Mouse (Mus musculus): ENCODE measurements around the gene Gp1bb.

Gp1bb gene

DNA sequence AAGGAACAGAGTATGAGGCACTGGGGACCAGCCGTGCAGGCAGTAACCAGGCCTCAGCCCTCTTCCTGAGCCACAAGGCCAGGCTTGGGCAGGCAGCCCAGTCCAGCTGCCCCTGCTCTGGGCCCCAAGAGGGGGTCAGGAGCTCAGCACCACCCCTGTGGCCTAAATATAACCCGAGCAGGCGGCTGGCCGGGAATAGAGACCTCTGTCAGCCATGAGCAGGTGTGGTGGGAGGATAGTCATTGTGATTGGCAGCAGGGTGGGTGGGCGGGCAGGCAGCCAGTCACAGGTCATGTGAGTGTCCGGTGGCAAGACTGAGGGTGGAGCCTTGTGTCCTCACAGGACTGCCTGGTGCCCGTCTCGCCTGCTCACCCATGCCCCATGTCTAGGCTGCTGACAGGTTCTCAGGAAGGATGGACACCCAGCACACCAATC lies 17.9 kb downstream of the Gp1bb start:
- no peak for DNase-seq (ENCODE audit: low read depth, low spot score)

DNA sequence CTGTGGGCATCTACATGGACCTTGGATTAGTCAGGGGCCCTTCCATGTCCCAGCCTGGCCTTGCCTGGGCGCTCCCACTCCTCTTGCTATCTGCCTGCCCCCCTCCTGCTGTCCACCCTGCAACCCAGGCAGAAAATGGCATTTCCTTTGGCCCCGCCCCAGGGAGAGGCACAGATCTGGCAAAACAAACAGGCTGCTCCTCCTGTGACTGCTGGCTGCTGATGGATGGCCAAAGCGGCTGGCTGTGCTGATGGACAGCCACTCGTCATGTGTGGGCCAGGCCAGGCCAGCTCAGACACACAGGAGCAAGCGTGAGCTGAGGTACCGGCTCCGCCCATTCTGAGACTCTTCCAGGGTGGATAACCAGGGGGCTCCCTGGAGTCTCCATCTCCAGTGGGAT lies 20.8 kb downstream of the Gp1bb start:
- no peak for DNase-seq (ENCODE audit: low read depth, low spot score)

DNA sequence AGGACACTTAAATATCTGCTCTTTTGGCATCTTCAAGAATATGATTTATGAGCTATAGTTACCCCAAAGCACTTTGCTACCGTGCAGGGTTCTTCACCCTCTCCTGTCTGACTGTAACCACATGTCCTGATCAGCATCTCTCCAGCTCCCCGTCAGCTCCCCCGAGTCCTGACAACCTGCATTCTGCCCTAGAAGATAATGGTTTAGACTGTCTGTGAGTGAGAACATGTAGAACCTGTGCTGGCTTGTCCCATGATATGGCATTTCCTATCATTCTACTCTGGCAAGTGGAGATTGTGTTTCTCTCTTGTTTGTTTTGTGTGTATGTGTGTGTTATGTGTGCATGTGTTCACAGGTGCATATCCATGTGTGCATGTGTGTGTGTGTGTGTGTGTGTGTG lies 24.2 kb downstream of the Gp1bb start:
- DNase-seq (ENCODE audit: low read depth, low spot score): no peak

DNA sequence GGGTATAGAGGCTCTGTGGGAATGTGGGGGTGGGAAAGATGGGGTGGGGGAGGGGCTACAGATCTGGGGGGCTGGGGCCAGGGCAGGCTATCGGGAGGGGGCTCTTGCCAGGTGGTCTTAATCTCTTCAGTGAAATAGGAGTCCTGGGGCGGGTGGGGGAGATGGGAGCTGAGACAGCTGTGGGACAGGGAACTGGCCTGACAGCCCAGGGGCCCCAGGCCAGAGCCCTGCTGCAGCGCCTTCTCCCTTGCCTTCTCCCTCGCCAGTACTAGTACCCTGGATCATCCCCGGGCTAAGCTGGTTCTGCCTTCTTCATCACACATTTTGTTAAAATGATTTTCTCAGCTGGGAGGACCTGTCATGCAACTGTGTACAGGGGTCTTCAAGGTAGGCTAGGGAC lies 25.9 kb downstream of the Gp1bb start:
- no peak for DNase-seq (ENCODE audit: low read depth, low spot score)

DNA sequence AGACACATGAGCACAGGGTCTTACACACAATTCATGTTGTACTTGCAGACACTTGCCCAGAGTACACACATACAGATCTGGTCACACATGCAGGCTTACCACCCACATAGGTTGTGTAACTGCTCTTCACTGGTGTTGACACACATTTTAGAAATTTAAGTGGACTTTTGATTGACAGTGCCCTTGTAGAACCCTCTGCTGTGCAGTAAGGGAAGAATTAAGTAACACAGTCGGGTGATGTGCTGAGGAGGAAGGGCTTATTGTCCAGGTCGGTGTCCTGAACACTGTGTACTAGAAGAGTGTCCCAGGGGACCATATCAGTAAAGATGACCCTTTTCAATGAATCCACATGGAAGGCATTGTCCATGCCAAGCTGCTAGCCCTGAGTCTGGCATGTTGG lies 28.3 kb downstream of the Gp1bb start:
- no peak for DNase-seq (ENCODE audit: low read depth, low spot score)

DNA sequence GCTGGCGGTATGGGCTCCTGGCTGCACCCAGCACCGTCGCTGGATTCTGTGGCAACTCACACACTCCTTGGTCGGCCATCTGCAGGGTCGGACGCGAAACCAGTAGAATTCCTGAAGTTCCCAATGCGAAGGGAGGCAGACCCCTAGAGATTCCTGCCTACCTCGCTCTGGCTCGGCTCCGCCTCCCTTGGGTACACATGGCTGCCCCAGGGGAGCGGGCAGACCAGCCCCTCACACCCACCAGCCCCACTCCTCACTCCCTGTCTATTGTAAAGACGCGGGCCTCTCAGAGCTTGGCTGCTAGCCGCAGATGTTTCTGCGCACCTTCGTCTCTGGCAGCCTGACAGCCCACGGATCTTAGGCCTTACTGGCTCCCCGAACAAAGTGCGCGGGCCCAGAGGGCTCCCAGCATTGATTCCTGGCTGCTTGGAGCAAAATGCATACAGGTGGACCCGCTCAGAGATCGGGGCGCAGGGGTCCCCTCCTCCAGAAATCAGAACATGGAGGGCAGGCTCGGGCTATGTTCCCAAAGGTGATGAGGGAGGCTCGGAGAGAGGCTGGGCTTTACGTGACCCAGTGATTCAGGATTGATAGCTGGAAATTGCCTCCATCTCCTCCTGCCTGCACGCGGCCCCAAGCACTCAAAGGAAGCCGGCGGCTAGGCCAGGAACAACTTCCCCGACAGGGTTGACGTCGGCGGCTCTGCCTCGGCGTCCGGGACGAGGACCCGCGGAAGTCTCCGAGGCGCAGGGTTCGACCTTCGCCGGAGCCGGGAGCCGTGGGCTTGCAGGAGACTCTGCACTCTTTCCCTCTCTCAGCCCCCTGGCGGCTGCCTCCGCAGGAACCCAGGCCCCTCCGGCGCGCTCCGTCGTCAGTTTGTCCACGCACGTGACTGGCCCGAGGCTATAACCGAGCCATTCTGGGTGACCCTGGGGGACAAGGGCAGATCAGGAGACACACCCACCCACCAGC lies 30.9 kb downstream of the Gp1bb start:
- no peak for DNase-seq (ENCODE audit: low read depth, low spot score)

DNA sequence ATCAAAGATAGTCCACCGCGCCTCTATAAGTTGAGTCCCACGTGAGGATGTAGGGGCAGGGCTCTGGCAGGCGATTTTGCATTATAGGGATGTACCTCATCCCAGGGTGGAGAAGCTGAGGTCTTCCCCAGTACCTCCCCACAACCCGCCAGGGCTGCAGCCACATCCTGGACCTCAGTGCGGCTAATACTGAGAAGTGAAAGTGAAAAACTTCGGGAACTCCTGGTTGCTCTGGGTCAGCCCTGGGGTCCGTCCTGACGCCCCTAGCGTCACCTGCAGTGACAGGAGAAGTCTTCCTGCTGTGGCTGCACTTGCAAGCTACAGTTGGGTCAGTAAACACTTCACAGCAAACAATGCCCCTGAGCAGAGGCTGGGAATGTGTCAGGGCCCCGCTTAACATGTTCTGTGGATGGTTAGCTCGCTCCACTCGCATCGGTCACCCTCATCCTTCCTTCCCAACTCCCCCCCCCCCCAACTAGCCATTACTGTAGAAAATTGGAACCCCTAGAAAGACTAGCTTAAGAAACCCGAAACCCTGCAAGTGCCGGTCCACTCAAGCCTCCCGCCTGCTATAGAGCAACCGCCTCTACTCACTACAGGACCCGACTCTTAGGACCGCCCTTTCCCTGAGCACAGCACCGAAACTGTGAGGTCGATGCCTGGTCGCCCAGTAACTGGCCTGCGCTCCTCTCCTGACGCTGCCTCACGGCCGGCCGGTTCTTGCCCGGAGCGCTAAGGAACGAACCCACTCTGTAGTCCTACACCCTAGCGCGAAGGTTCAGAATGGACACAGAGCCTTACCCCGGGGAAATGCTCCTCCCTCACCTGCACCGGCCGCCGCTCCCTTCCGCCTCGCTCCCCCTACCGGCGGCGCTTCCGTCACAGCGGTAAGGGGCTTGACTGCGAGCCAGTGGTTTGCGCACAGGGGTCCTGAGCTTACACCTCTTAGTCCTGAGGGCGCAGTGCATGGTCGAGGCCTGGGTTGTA lies 32.1 kb downstream of the Gp1bb start, which contains the start of gene Tbx1:
Tbx1 (minus strand) TSS at position 868 of the 987 bp plus-strand sequence.
- DNase-seq (ENCODE audit: low read depth, low spot score): no peak

DNA sequence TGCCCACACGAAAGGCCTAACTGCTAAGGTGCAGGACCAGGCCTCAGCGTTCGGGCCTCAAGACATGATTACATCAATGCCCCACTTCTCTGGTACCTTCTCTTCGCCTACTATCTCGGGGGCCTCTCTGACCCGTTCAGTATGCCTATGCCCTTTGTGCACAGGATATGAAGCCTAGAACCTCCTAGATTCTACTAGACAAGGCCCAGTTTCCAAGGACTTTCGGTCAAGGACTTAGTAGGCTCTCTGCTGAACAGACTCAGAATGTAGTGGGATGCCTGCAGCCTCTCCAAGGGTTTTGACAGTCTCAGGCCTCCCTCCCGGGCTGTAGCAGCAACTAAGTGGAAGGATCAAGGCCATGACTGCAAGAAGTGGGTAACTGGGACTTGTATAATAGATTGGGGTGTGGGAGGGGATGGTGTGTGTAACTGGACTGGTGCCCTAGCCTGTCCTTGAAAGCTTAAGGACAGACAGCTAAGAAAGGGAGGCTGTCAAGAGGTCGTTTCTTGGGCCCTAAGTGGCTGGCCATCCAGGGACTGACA lies 33.1 kb downstream of the Gp1bb start:
- DNase-seq (ENCODE audit: low read depth, low spot score): no peak

DNA sequence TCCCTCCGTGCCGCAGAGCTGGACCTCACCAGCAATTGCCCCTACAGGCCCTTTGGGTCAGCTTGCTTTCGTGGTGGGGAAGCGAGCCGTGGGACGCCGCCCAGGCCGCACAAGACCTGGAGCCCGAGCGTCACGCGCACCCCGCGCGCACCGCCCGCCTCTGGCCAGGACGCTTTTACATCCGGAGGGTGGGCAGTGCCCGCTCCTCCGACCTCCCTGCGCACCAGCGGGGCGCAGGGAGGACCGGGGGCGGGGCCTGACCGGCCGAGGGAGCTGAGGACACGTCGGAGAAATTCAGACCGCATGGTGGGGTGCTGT lies 33.5 kb downstream of the Gp1bb start:
- DNase-seq (ENCODE audit: low read depth, low spot score): no peak

DNA sequence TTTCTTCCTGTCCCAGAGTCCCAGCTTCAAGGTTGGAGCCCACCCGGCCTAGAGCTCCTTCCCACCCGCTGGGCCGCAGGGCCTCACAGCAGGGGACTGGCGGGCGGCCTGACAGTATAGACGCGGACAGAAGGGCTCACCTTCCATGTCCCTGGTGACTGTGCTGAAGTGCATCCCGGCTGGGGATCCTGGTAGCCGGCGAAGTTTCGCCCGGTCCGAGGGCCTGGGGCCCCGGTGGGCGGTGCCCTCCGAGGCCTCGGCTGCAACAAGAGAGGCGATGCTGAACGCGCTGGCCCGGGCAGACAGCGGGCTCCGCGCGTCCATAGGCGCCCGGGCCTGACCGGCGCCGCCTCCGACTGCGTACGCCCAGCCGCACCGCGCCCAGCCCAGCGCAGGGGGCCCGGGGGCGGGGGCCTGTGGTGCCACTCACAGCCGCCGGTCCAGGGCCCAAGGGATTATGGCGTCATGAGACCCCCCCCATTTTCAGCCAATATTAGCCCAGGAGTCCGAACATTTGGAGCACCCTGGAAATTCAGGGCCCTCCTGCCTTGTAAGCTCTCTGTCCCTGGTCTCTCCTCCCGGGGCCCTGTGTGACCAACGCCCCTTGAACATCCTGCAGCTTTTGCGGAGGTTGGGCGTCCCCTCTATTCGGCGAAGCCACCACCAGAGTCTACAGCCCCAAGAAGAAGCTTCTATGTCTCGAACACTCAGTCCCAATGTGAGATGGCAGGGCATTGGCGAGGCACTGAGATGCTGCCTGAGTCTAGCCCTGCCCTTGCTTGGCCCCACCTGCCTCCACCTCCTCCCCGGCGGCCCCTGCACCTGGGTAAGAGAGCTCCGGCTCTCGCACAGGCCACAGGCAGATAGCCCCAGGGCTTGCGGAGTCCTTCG lies 34.1 kb downstream of the Gp1bb start:
- no peak for DNase-seq (ENCODE audit: low read depth, low spot score)

DNA sequence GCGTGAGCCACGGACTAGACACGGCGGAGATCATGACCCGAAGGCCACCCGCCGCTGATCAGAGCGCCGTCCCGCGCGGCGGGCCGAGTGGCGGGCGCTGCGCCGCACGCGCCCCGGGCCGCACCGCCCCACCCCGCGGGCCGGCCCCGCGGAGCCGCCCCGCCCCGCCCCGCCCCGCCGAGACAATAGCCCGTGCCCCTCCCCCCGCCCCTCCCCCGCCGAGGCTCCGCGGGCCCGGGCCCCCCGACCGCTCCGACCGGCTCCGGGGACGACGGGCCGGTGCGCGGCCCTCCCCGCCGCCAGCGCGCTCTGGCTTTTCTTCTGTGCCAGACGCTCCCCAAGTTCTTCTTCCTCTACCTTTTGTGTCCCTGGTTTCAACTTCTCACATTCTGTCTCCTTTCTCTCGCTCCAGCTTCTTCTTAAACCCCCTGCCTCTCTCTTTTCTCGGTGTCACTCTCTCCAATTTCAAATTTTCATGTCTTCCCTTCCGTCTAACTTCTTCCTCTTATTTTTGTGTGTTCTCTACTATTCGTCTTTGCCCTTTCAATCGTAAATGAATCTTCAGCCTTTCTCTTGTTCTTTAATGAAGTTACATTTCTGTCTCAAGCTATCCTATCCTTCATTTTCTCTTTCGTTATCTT lies 35.2 kb downstream of the Gp1bb start:
- DNase-seq (ENCODE audit: low read depth, low spot score): no peak

DNA sequence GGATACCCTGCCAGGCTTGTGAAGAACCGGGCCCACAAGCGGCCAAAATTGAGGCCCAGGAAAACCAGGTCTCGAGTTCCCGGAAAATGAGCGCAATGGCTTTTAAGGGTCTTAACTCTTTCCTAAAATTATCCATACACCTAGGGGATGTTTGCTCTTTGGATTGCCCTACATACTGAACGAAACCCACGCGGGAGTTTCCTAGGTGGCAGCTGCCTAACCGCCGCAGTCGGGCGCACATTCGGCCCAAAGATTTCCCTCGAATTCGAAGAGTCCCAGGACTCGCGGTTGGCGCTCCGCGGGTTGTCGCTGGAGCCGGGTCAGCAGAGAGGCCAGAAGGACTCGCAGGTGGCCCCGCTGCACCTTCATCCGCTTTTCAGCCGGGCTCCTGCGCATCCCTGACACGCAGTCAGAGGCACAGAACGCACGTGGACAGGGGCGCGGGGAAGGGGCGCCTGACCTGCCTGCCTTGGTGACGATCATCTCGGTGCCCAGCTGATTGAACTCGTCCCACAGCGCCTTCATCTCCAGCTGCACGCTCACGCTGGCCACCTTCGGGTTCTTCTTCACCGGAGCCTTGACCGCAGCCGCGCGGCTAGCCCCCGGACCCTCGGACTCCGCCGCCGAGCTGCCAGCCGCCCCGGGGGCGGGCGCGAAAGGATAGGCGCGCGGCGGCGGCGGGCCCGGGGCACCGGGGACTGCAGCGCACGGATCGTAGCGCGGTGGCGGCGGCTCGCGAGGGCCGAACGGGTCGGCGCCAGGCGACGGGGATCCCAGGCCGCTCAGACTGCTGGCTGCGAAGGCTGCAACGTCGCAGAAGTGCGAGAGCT lies 35.9 kb downstream of the Gp1bb start:
- DNase-seq (ENCODE audit: low read depth, low spot score): no peak

DNA sequence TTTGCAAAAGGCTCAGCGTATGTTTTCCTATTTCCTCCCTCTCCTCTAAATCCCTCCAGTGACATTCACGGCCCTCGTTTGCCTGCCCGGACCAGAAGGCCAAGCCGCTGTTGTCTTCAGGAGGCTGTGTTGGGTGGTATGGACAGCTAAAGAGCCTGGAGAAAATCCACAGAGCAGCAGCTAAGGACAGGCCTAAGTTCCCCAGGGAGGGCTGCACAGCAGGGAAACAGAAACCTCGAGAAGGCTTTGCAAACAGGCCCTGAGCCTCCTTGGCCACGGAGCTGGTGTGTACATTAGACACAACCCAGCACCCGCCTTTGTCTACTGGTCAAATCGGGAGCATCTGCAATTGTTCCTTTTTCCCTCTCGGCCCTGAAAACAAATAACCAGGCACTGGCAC lies 36.5 kb downstream of the Gp1bb start:
- DNase-seq (ENCODE audit: low read depth, low spot score): no peak

DNA sequence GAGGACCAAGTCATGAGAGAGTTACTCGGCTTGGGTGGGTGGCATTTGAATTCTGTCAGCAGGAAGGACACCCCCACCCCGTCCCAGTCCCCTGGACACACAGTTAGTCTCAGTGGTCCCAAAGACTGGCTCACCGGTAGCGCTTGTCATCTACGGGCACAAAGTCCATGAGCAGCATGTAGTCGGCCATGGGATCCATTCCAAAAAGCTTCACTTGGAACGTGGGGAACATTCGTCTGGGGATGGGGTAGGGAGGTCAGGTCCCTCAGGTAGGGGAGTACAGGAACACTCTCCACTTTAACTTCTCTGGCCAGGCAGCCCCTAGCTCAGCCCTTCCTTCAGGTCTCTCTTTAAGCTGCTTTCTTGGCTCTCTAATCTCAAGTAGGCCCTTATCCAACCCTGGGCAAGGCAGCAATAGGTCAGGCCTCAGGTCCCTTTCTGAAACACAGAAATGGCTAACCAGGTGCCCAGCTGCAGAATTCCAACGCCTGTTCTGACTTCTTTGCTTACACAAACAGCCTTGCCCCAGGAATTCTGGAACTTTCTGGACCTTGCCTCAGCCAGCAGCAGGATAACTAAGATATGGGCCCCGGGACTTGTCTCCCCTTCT lies 37.2 kb downstream of the Gp1bb start:
- no peak for DNase-seq (ENCODE audit: low read depth, low spot score)

DNA sequence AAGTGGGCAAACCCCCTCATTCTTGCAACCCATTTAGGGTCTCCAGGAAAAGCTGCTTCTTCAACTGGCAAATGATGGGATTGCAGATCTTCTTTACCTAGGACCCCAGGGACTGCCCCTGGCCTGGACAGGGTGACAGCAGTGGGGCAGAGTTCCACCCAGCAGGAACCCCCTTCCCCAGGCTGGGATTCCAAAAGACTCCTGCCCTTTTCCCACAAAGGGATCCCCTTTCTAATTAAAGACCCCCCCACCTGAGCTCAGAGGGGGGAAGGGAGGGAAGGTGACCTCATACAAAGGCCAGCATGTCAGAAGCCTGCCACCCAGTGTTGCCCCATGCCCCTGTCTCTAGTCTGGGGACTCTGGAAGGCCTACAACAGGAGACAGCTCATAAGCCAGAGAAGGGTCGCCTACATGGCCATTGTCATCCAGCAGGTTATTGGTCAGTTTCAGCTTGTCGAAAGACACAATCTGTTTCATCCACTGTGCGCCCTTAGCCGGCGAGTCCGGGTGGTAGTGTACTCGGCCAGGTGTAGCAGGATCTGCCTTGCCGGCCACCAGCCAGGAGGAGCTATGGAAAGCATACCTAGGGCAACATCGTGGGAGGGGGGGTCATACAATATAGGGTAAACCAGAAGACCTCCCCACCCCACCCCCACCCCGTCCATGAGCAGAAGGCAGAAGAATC lies 38.4 kb downstream of the Gp1bb start:
- no peak for DNase-seq (ENCODE audit: low read depth, low spot score)

DNA sequence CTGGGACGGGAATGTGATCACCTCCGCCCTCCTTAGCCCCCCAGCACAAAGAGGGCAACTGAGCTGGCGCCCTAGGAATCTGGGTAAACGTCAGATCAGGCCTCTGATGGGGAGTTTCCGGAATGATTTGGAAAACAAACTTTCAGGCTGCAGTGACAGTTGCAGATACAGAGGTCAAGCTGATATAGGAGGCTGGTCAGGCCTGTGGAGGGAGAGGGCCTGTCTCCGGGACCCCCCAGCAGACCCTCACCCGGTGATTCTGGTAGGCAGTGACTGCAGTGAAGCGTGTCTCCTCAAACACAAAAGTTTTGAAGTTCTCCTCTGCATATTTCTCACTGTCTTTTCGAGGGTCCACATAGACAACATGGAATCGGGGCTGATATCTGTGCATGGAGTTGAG lies 39.0 kb downstream of the Gp1bb start:
- DNase-seq (ENCODE audit: low read depth, low spot score): no peak

DNA sequence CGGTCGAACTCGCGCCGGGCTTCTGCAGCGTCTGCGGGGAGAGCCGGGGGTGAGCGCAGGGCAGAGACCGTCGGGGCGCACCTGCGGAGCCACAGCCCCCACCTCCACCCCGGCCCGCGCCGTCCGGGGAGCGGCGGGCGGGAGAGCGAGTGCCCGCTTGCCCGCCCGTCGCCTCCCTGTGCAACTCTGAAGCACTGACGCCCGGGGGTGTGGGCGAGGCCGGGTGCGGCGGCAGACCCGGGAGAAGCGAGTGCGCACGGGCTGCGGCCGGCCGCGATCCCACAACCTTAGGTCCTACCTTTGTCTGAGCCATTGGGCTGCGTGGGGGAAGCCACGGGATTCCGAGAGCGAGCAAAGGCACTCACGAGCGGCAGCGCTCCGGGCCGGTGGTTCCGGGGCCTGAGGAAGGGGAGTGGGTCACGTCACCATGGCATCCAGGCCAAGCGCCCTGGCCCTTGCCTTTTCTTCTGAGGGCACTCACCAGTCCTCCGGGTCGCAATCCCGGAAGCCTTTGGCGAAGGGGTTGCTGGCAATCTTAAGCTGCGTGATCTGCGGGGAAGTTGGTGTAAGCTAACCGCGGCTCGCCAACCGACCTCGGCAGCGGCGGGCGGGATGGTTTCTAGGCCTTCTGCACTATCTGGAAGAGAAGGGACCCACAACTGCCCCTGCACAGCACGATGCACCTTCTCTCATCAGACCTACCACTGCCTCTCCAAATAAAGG lies 39.6 kb downstream of the Gp1bb start:
- no peak for DNase-seq (ENCODE audit: low read depth, low spot score)

DNA sequence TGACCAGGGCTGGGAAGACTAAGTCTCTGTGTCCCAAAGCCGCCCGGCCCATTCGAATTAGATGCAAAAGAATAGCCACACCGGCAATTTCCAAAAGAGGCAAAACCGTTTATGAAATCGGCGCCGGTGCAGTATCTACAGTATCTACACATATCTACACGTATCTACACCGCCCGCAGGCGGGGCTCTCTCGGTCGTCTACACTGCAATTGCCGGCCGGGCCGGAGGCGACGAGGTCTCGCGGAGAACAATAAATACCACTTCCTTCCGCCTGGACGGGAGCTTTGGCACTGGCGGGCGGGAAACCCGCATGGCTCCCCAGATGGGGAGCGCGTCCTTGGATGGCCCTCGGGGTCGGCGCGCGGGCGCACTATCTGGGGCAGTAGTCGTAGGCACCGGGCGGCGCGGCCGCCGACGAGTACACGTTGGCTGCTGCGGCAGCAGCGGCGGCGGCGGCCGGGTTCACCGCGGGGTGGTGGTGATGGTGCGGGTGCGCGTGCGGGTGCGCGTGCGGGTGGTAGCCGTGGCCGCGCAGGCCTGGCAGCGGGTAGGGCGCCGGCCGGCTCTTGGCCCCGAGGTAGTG lies 40.5 kb downstream of the Gp1bb start:
- DNase-seq (ENCODE audit: low read depth, low spot score): no peak

All from brain, embryonic 18.5 days (tissue).